21 mouse cellular contexts compared by ENCODE assay signal in genomic region chr13:16915697-16916096, GRCm38 (mm10).
"Had no signal": no experiment of that assay in that cellular context is flagged by ENCODE, and none has a peak within 500 bp of the region (broad histone marks: within the 10 kb centered on the region; RNA-seq: fewer than 3 reads in every experiment).

No protein-coding gene starts in this region.

- H3K4me3 ChIP-seq: layer of hippocampus, adult 2 months; limb, embryonic 10.5 days; limb, embryonic 13.5 days; liver, embryonic 12.5 days; liver, embryonic 15.5 days; megakaryocyte, embryonic 14.5 days; midbrain, embryonic 10.5 days; midbrain, embryonic 13.5 days; myocyte; neural tube, embryonic 13.5 days had no signal

- H3K9me3 ChIP-seq: limb, embryonic 10.5 days; limb, embryonic 13.5 days; liver, embryonic 12.5 days; liver, embryonic 15.5 days; megakaryocyte, embryonic 14.5 days; midbrain, embryonic 10.5 days; midbrain, embryonic 13.5 days; neural tube, embryonic 13.5 days had no signal

- H3K36me3 ChIP-seq: limb, embryonic 10.5 days; limb, embryonic 13.5 days; liver, embryonic 12.5 days; liver, embryonic 15.5 days; midbrain, embryonic 10.5 days; midbrain, embryonic 13.5 days; neural tube, embryonic 13.5 days had no signal

- ATAC-seq: intestine, postnatal 0 days; liver, embryonic 12.5 days; midbrain, embryonic 13.5 days; midbrain, embryonic 16.5 days had no signal

- H3K9ac ChIP-seq: limb, embryonic 13.5 days; liver, embryonic 12.5 days; liver, embryonic 15.5 days; midbrain, embryonic 13.5 days; neural tube, embryonic 13.5 days had no signal

- H3K4me1 ChIP-seq: limb, embryonic 10.5 days; limb, embryonic 13.5 days; liver, embryonic 12.5 days; liver, embryonic 15.5 days; megakaryocyte, embryonic 14.5 days; midbrain, embryonic 10.5 days; midbrain, embryonic 13.5 days; neural tube, embryonic 13.5 days had no signal

- H3K27ac ChIP-seq: kidney, postnatal 0 days; layer of hippocampus, adult 2 months; limb, embryonic 10.5 days; limb, embryonic 13.5 days; liver, embryonic 12.5 days; liver, embryonic 15.5 days; midbrain, embryonic 10.5 days; midbrain, embryonic 13.5 days; neural tube, embryonic 13.5 days had no signal

- H3K4me2 ChIP-seq: limb, embryonic 13.5 days; liver, embryonic 12.5 days; liver, embryonic 15.5 days; midbrain, embryonic 13.5 days; neural tube, embryonic 13.5 days had no signal

- DNase-seq: kidney, adult 2 months; kidney, postnatal 25 days; layer of hippocampus, adult 9-11 months; liver; lung, adult 18-20 months; lung, postnatal 14 days; retina, postnatal 1 day; thymus, postnatal 36 days had no signal

- H3K27me3 ChIP-seq: limb, embryonic 13.5 days; liver, embryonic 12.5 days; liver, embryonic 15.5 days; megakaryocyte, embryonic 14.5 days; midbrain, embryonic 13.5 days; neural tube, embryonic 13.5 days had no signal
